Mouse (Mus musculus): ENCODE results near the gene Mbnl2. TPM values are rescaled to one million over a fixed set of nuclear protein-coding genes. Genes with fewer than 3 reads are reported as not detected.

The Mbnl2 gene
- polyA plus RNA-seq, 1 experiment = 61.8 TPM

- H3K9me3 ChIP-seq (replicated peaks; ENCODE audit: control insufficient read depth, insufficient read depth, low read length, poor library complexity, severe bottlenecking) = no peaks in the 10 kb centered on the region
- no peak overlapping the region for H3K27ac ChIP-seq (ENCODE audit: insufficient read depth, low read length)
- no peaks in the 10 kb centered on the region for H3K27me3 ChIP-seq (ENCODE audit: control insufficient read depth, insufficient read depth, low read length, poor library complexity, severe bottlenecking)
These were observed 106.1 kb downstream of the Mbnl2 start for GRCm38 (mm10) chr14:120381378-120382134.

GRCm38 (mm10) chr14:120382179-120382578 is 106.7 kb downstream of the Mbnl2 start:
- no peak for TF ChIP-seq EP300 (IDR thresholded peaks at IDR 0.05; ENCODE audit: insufficient read depth, low read depth, low read length)
- no peak for TF ChIP-seq POLR2A (IDR thresholded peaks at IDR 0.05; ENCODE audit: insufficient read depth, low read length)
- no peak for TF ChIP-seq CTCF (IDR thresholded peaks at IDR 0.05; ENCODE audit: low read depth, low read length)
- peaks cover under 1% of the 10 kb centered on the region for H3K4me1 ChIP-seq (ENCODE audit: control insufficient read depth, insufficient read depth, low read length)
- peaks cover 2% of the 10 kb centered on the region; the same call in 1 of the 2 replicates for H3K36me3 ChIP-seq (ENCODE audit: control insufficient read depth, insufficient read depth, low read length, poor library complexity, severe bottlenecking)
- H3K27me3 ChIP-seq (ENCODE audit: control insufficient read depth, insufficient read depth, low read length, poor library complexity, severe bottlenecking) = no peaks in the 10 kb centered on the region
- no peak overlapping the region for H3K4me3 ChIP-seq (ENCODE audit: low read depth, low read length)
- H3K9me3 ChIP-seq (replicated peaks; ENCODE audit: control insufficient read depth, insufficient read depth, low read length, poor library complexity, severe bottlenecking) = no peaks in the 10 kb centered on the region
- H3K9ac ChIP-seq (ENCODE audit: low read depth, poor library complexity, severe bottlenecking) = no peak overlapping the region
- H3K27ac ChIP-seq (ENCODE audit: insufficient read depth, low read length) = no peak overlapping the region

More at GRCm38 (mm10) chr14:120381378-120382134, 106.1 kb downstream of the Mbnl2 start:
- H3K9ac ChIP-seq (ENCODE audit: low read depth, poor library complexity, severe bottlenecking) = no peak overlapping the region
- no peak for TF ChIP-seq EP300 (IDR thresholded peaks at IDR 0.05; ENCODE audit: insufficient read depth, low read depth, low read length)
- H3K36me3 ChIP-seq (ENCODE audit: control insufficient read depth, insufficient read depth, low read length, poor library complexity, severe bottlenecking) = peaks cover 2% of the 10 kb centered on the region; the same call in 1 of the 2 replicates
- peaks cover 2% of the 10 kb centered on the region for H3K4me1 ChIP-seq (ENCODE audit: control insufficient read depth, insufficient read depth, low read length)
- H3K4me3 ChIP-seq (ENCODE audit: low read depth, low read length) = no peak overlapping the region

GRCm38 (mm10) chr14:120383186-120383851 is 107.8 kb downstream of the Mbnl2 start:
- Histone ChIP-seq H3K27me3 (ENCODE audit: control insufficient read depth, insufficient read depth, low read length, poor library complexity, severe bottlenecking) (no peaks in the 10 kb centered on the region), H3K4me1 (ENCODE audit: control insufficient read depth, insufficient read depth, low read length) (no peaks in the 10 kb centered on the region), H3K4me3 (ENCODE audit: low read depth, low read length) (no peak overlapping the region), H3K36me3 (ENCODE audit: control insufficient read depth, insufficient read depth, low read length, poor library complexity, severe bottlenecking) (peaks cover 2% of the 10 kb centered on the region; the same call in 1 of the 2 replicates), H3K9ac (ENCODE audit: low read depth, poor library complexity, severe bottlenecking) (no peak overlapping the region), H3K27ac (ENCODE audit: insufficient read depth, low read length) (no peak overlapping the region), H3K9me3 (replicated peaks; ENCODE audit: control insufficient read depth, insufficient read depth, low read length, poor library complexity, severe bottlenecking) (no peaks in the 10 kb centered on the region)
- TF ChIP-seq CTCF (IDR thresholded peaks at IDR 0.05; ENCODE audit: low read depth, low read length) (no peak), EP300 (IDR thresholded peaks at IDR 0.05; ENCODE audit: insufficient read depth, low read depth, low read length) (no peak), POLR2A (IDR thresholded peaks at IDR 0.05; ENCODE audit: insufficient read depth, low read length) (no peak)

- no peak overlapping the region for H3K4me3 ChIP-seq (ENCODE audit: low read depth, low read length)
- no peak overlapping the region for H3K27ac ChIP-seq (ENCODE audit: insufficient read depth, low read length)
- no peaks in the 10 kb centered on the region for H3K4me1 ChIP-seq (ENCODE audit: control insufficient read depth, insufficient read depth, low read length)
- TF ChIP-seq POLR2A (IDR thresholded peaks at IDR 0.05; ENCODE audit: insufficient read depth, low read length) (no peak), CTCF (IDR thresholded peaks at IDR 0.05; ENCODE audit: low read depth, low read length) (no peak), EP300 (IDR thresholded peaks at IDR 0.05; ENCODE audit: insufficient read depth, low read depth, low read length) (no peak)
- peaks cover 2% of the 10 kb centered on the region; the same call in 1 of the 2 replicates for H3K36me3 ChIP-seq (ENCODE audit: control insufficient read depth, insufficient read depth, low read length, poor library complexity, severe bottlenecking)
- no peak overlapping the region for H3K9ac ChIP-seq (ENCODE audit: low read depth, poor library complexity, severe bottlenecking)
- no peaks in the 10 kb centered on the region for H3K27me3 ChIP-seq (ENCODE audit: control insufficient read depth, insufficient read depth, low read length, poor library complexity, severe bottlenecking)
- H3K9me3 ChIP-seq (replicated peaks; ENCODE audit: control insufficient read depth, insufficient read depth, low read length, poor library complexity, severe bottlenecking) = no peaks in the 10 kb centered on the region
These were observed 109.1 kb downstream of the Mbnl2 start for GRCm38 (mm10) chr14:120384615-120385014.

GRCm38 (mm10) chr14:120387293-120387692 is 111.8 kb downstream of the Mbnl2 start:
- no peak for TF ChIP-seq EP300 (IDR thresholded peaks at IDR 0.05; ENCODE audit: insufficient read depth, low read depth, low read length)
- no peak for TF ChIP-seq CTCF (IDR thresholded peaks at IDR 0.05; ENCODE audit: low read depth, low read length)
- no peak for TF ChIP-seq POLR2A (IDR thresholded peaks at IDR 0.05; ENCODE audit: insufficient read depth, low read length)

More at GRCm38 (mm10) chr14:120387293-120387692, 111.8 kb downstream of the Mbnl2 start:
- no peaks in the 10 kb centered on the region for H3K36me3 ChIP-seq (ENCODE audit: control insufficient read depth, insufficient read depth, low read length, poor library complexity, severe bottlenecking)
- no peak overlapping the region for H3K9ac ChIP-seq (ENCODE audit: low read depth, poor library complexity, severe bottlenecking)
- H3K27ac ChIP-seq (ENCODE audit: insufficient read depth, low read length) = no peak overlapping the region
- H3K27me3 ChIP-seq (ENCODE audit: control insufficient read depth, insufficient read depth, low read length, poor library complexity, severe bottlenecking) = no peaks in the 10 kb centered on the region
- no peaks in the 10 kb centered on the region for H3K9me3 ChIP-seq (replicated peaks; ENCODE audit: control insufficient read depth, insufficient read depth, low read length, poor library complexity, severe bottlenecking)
- no peak overlapping the region for H3K4me3 ChIP-seq (ENCODE audit: low read depth, low read length)
- H3K4me1 ChIP-seq (ENCODE audit: control insufficient read depth, insufficient read depth, low read length) = no peaks in the 10 kb centered on the region

Data from ES-Bruce4 (cell line).